In the genomic region with DNA sequence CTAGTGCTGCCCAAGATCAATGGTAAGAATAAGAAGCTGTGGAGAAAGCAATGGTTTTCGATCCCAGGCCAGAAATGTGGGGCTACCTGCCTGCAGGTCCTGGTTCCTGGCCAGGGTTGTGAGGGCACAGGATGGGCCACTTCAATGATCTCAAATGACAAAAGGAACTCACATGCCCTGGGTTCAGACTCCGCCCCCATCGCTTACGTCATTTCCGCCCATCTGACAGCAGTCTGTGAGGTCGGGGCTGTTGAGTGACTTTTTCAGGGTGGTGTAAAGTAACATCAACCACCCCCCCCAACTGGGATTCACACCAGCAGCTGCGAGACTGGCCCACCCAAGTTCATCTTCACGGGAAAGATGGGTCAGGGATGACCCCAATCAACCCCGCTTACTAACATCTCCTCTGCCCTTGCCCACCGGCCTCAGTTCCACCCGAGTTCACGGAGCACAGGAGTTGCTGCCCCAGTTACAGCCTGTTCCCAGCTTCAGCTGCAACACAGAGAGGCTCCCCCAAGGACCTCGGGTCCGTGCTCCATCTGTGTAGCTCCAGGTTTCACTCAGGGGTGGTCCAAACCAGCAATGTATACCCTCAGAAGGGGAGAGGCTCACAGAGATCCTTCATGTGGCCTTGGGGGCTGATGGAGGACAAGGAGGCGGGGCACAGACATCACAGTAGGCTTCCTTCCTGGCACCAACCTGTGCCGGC, we compare ENCODE assay signal across 33 mouse cellular contexts. TPM values are rescaled to one million over a fixed set of nuclear protein-coding genes. Genes with fewer than 3 reads are reported as not detected.
DNase-seq lines count a peak whose midpoint lies in the region; ATAC-seq and TF ChIP-seq lines count a peak whose summit lies in the region.
"Had no signal": no experiment of that assay in that cellular context is flagged by ENCODE, and none has a peak within 500 bp of the region (broad histone marks: within the 10 kb centered on the region; RNA-seq: fewer than 3 reads in every experiment).

No protein-coding gene starts in this region.

- no peak for ATAC-seq in lung, embryonic 14.5 days (ENCODE audit: insufficient read depth)
- ATAC-seq in megakaryocyte progenitor cell, adult 5-6 weeks (replicated peaks; ENCODE audit: poor library complexity) = 0 out of 2 replicates have a peak, but pooled peaks have one; percentile 24
- ATAC-seq: forebrain, embryonic 13.5 days; inflammation-experienced regulatory T-cells, adult 6 months had no signal

- DNase-seq in lung, embryonic 14.5 days = peak; percentile 23
- no peak for DNase-seq in lung, adult 2 months
- DNase-seq in A20 (ENCODE audit: low read depth, low spot score) = peak; percentile 34
- peak; percentile 55 for DNase-seq in R1 (ENCODE audit: low read depth, low spot score)
- DNase-seq in frontal cortex, adult 2 months (ENCODE audit: extremely low spot score in 1 of 2, low spot score in 1 of 2) = no peak
- no peak for DNase-seq in c-Kit-positive CD71-positive TER-119-positive erythroid progenitor cells, embryonic 14.5 days (ENCODE audit: low spot score)
- DNase-seq: adrenal gland, adult 2 months; cerebellum, adult 11-12 months; cerebellum, postnatal 10 days; gastrocnemius, postnatal 10 days; heart, adult 18-20 months; heart, postnatal 14 days; kidney, adult 2 months; layer of hippocampus, adult 9-11 months; lung, postnatal 10 days had no signal

- no peak overlapping the region for H3K4me2 ChIP-seq in lung, embryonic 14.5 days
- H3K4me2 ChIP-seq: forebrain, embryonic 13.5 days; heart, embryonic 13.5 days; hindbrain, embryonic 13.5 days; limb, embryonic 15.5 days; liver, embryonic 15.5 days; midbrain, embryonic 12.5 days had no signal

- WGBS in lung, embryonic 14.5 days = 49% methylated on average over 16 of the region's 16 CpGs
- WGBS in lung, adult 2 months = 50% methylated on average over 16 of the region's 16 CpGs

- no peak overlapping the region for H3K9ac ChIP-seq in lung, embryonic 14.5 days
- H3K9ac ChIP-seq: forebrain, embryonic 13.5 days; heart, embryonic 13.5 days; hindbrain, embryonic 13.5 days; limb, embryonic 15.5 days; liver, embryonic 15.5 days; midbrain, embryonic 12.5 days had no signal

- no peaks in the 10 kb centered on the region for H3K9me3 ChIP-seq in lung, embryonic 14.5 days (ENCODE audit: low read depth, low read length)
- H3K9me3 ChIP-seq: forebrain, embryonic 13.5 days; heart, embryonic 13.5 days; hindbrain, embryonic 13.5 days; limb, embryonic 15.5 days; liver, embryonic 15.5 days; midbrain, embryonic 12.5 days had no signal

- no peak for TF ChIP-seq CTCF in lung, embryonic 14.5 days (IDR thresholded peaks at IDR 0.05; ENCODE audit: low read depth)
- TF ChIP-seq CTCF in lung, adult 2 months (IDR thresholded peaks at IDR 0.05; ENCODE audit: insufficient read depth, low read length) = no peak

- no peak overlapping the region for H3K27ac ChIP-seq in lung, embryonic 14.5 days (ENCODE audit: low read depth)
- H3K27ac ChIP-seq: forebrain, embryonic 13.5 days; heart, embryonic 13.5 days; hindbrain, embryonic 13.5 days; kidney, postnatal 0 days; limb, embryonic 15.5 days; liver, embryonic 15.5 days; midbrain, embryonic 12.5 days; stomach, postnatal 0 days had no signal

- H3K27me3 ChIP-seq in lung, embryonic 14.5 days (ENCODE audit: insufficient read depth, low read length) = no peaks in the 10 kb centered on the region
- H3K27me3 ChIP-seq: forebrain, embryonic 13.5 days; liver, embryonic 15.5 days; midbrain, embryonic 12.5 days had no signal

- no peaks in the 10 kb centered on the region for H3K4me1 ChIP-seq in lung, embryonic 14.5 days (ENCODE audit: insufficient read depth)
- no peaks in the 10 kb centered on the region for H3K4me1 ChIP-seq in lung, adult 2 months (ENCODE audit: control insufficient read depth, insufficient read depth, low read length)
- H3K4me1 ChIP-seq: forebrain, embryonic 13.5 days; limb, embryonic 15.5 days had no signal

- no peak overlapping the region for H3K4me3 ChIP-seq in lung, embryonic 14.5 days (ENCODE audit: low read depth, low read length)
- H3K4me3 ChIP-seq in lung, adult 2 months (replicated peaks; ENCODE audit: extremely low read depth, low read depth, low read length) = no peak overlapping the region
- H3K4me3 ChIP-seq: forebrain, embryonic 13.5 days; heart, embryonic 13.5 days; hindbrain, embryonic 13.5 days; limb, embryonic 15.5 days; liver, embryonic 15.5 days; midbrain, embryonic 12.5 days had no signal

- H3K36me3 ChIP-seq in lung, embryonic 14.5 days (ENCODE audit: insufficient read depth) = no peaks in the 10 kb centered on the region
- H3K36me3 ChIP-seq: heart, embryonic 13.5 days; hindbrain, embryonic 13.5 days; limb, embryonic 15.5 days; liver, embryonic 15.5 days; midbrain, embryonic 12.5 days had no signal

- no peak for TF ChIP-seq POLR2A in lung, adult 2 months (IDR thresholded peaks at IDR 0.05; ENCODE audit: borderline replicate concordance, extremely low read depth, low read depth, low read length)

RNA-seq across cellular contexts. Expression of gene Bpi, which starts 23.8 kb away (rescaled TPM):
- polyA plus RNA-seq in lung, embryonic 14.5 days (2014; fragmentation: Nextera tagmentation; extraction: Ambion mirVana) = not detected in 2 replicates
- not detected in 2 replicates for polyA plus RNA-seq in lung, adult 2 months (2012; rRNA removed)
- 0.12 TPM in 1 of 2 replicates, not detected in the other for total RNA-seq in megakaryocyte progenitor cell, adult 5-6 weeks (2015)
- not detected in 2 replicates for total RNA-seq in megakaryocyte progenitor cell, adult 5-6 weeks (2017)
- not detected in 2 replicates for polyA plus RNA-seq in frontal cortex, adult 2 months (2012; rRNA removed)
- total RNA-seq: adrenal gland, adult 2 months; adrenal gland, postnatal 4 days; gastrocnemius, postnatal 10 days; heart, adult 18-20 months; heart, postnatal 14 days; left cerebral cortex, adult 18-20 months; left cerebral cortex, postnatal 25 days; monocyte, adult 5-6 weeks; neutrophil, adult 5-6 weeks had no signal
- polyA plus RNA-seq: adrenal gland, adult 2 months; cortical plate, adult 2 months; embryonic facial prominence, embryonic 14.5 days; forebrain, embryonic 13.5 days; heart, embryonic 13.5 days; hindbrain, embryonic 13.5 days; inflammation-experienced regulatory T-cells, adult 6 months; large intestine, adult 2 months; limb, embryonic 15.5 days; liver, embryonic 15.5 days; midbrain, embryonic 12.5 days; stomach, postnatal 0 days had no signal

RNA-seq across cellular contexts. Expression of gene Lbp, which starts 24.6 kb away (rescaled TPM):
- 8.3 and 9.9 TPM in 2 replicates for polyA plus RNA-seq in lung, embryonic 14.5 days (2014; fragmentation: Nextera tagmentation; extraction: Ambion mirVana)
- polyA plus RNA-seq in lung, adult 2 months (2012; rRNA removed) = 95.4 and 110 TPM in 2 replicates
- 71.3 and 89.1 TPM in 2 replicates for total RNA-seq in megakaryocyte progenitor cell, adult 5-6 weeks (2015)
- total RNA-seq in megakaryocyte progenitor cell, adult 5-6 weeks (2017) = 212 and 229 TPM in 2 replicates
- 1.8 and 3.3 TPM in 2 replicates for polyA plus RNA-seq in frontal cortex, adult 2 months (2012; rRNA removed)

RNA-seq across cellular contexts. Expression of gene D630003M21Rik, which starts 52.6 kb away (rescaled TPM):
- polyA plus RNA-seq in lung, embryonic 14.5 days (2014; fragmentation: Nextera tagmentation; extraction: Ambion mirVana) = 6.4 and 9.1 TPM in 2 replicates
- polyA plus RNA-seq in lung, adult 2 months (2012; rRNA removed) = 1.9 and 2.0 TPM in 2 replicates
- total RNA-seq in megakaryocyte progenitor cell, adult 5-6 weeks (2015) = not detected in 2 replicates
- 0.04 TPM in 1 of 2 replicates, not detected in the other for total RNA-seq in megakaryocyte progenitor cell, adult 5-6 weeks (2017)
- polyA plus RNA-seq in frontal cortex, adult 2 months (2012; rRNA removed) = 3.7 and 4.5 TPM in 2 replicates
- total RNA-seq: monocyte, adult 5-6 weeks; neutrophil, adult 5-6 weeks had no signal
- polyA plus RNA-seq: inflammation-experienced regulatory T-cells, adult 6 months had no signal

Comparison
In these comparisons a context has a peak if more than half of its experiments do, and no peak if none do; other contexts are left out.
1. DNase-seq: peak in lung, embryonic 14.5 days (single experiment), A20 (single experiment) and R1 (single experiment); none in lung, adult 2 months (single experiment), frontal cortex, adult 2 months (0 of 2) and c-Kit-positive CD71-positive TER-119-positive erythroid progenitor cells, embryonic 14.5 days (single experiment).